Mouse (Mus musculus) limb, embryonic 10.5 days (tissue): ENCODE results near the gene G3bp1. TPM values are rescaled to one million over a fixed set of nuclear protein-coding genes. Genes with fewer than 3 reads are reported as not detected.

Experiments
- DNase-seq: peaks from one replicate; pipeline ENCODE4 v3.0.0-alpha.2; 2017; ENCODE audit warnings: low spot score
- H3K27ac ChIP-seq: fragments of 300-500 bp; sonication (generic); 2 replicates; pipeline ENCODE4 v1.5.1; 2016; ENCODE audit warnings: mild to moderate bottlenecking
- H3K27me3 ChIP-seq: fragments of 300-500 bp; sonication (generic); 2 replicates; pipeline ENCODE4 v1.6.1; 2016; ENCODE audit warnings: low read depth, mild to moderate bottlenecking; ENCODE audit not compliant: poor library complexity, severe bottlenecking
- H3K36me3 ChIP-seq: fragments of 300-500 bp; sonication (generic); 2 replicates; pipeline ENCODE4 v1.6.1; 2016; ENCODE audit warnings: mild to moderate bottlenecking, moderate library complexity
- H3K4me1 ChIP-seq: fragments of 300-500 bp; sonication (generic); 2 replicates; pipeline ENCODE4 v1.6.1; 2016
- H3K4me3 ChIP-seq: fragments of 300-500 bp; sonication (generic); 2 replicates; pipeline ENCODE4 v1.5.1; 2016; ENCODE audit warnings: mild to moderate bottlenecking, moderate library complexity
- H3K9me3 ChIP-seq: fragments of 300-500 bp; sonication (generic); replicated peaks from 2 replicates; pipeline ENCODE4 v1.6.1; 2016; ENCODE audit warnings: mild to moderate bottlenecking
- WGBS: fragments of 180-500 bp; shearing (Covaris S2); methylation state at CpG from one replicate; pipeline ENCODE4 v1.1.7; 2016; 5-methylcytosine and 5-hydroxymethylcytosine counted together
- polyA plus RNA-seq: library from polyadenylated mRNA; unstranded; fragments of >200 nt; fragmentation: Nextera tagmentation; extraction: Ambion mirVana; gene quantifications from 2 replicates; pipeline ENCODE4 v1.2.1, GENCODE M21; 2016

Gene G3bp1
- polyA plus RNA-seq, 1 experiment from 2014 or later, result 267 TPM

GRCm38 (mm10) chr11:55449531-55449930 is 20.0 kb upstream of the G3bp1 start:
- Histone ChIP-seq H3K27ac (no peak overlapping the region), H3K36me3 (peaks cover 42% of the 10 kb centered on the region)

GRCm38 (mm10) chr11:55450311-55450710 is 19.2 kb upstream of the G3bp1 start:
- no peak overlapping the region for H3K4me3 ChIP-seq
- H3K4me1 ChIP-seq, result no peaks in the 10 kb centered on the region
- no peak overlapping the region for H3K27ac ChIP-seq
- peaks cover 46% of the 10 kb centered on the region for H3K36me3 ChIP-seq
- 79% methylated on average over 4 of the region's 4 CpGs for WGBS
- H3K27me3 ChIP-seq, result no peaks in the 10 kb centered on the region
- DNase-seq, result no peak
- H3K9me3 ChIP-seq, result no peaks in the 10 kb centered on the region

More at GRCm38 (mm10) chr11:55449531-55449930, 20.0 kb upstream of the G3bp1 start:
- Histone ChIP-seq H3K27me3 (no peaks in the 10 kb centered on the region), H3K4me1 (no peaks in the 10 kb centered on the region), H3K9me3 (no peaks in the 10 kb centered on the region), H3K4me3 (no peak overlapping the region)
- WGBS, result 83% methylated on average over 7 of the region's 7 CpGs
- no peak for DNase-seq

DNA sequence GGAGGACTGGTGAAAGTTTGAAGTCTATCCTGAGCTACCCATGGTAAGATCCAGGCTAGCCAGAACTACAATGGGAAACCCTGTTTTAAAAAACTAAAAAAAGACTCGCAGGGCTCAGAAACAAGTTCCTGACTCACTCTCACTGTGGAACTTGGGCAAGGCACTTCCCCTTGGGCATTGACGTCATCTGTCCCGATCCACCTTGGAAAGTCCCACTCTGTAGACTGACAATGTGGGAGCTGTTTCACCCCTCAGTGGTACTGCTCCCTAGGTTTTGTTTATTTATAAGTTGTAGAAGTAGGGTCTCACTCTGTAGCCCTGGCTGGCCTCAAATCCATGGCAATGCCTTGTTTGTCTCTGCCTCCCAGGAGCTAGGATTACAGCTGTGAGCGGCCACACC is 15.8 kb upstream of the G3bp1 start:
- Histone ChIP-seq H3K36me3 (peaks cover 45% of the 10 kb centered on the region), H3K27me3 (no peaks in the 10 kb centered on the region), H3K4me1 (no peaks in the 10 kb centered on the region; the same call in 1 of the 2 replicates), H3K4me3 (no peak overlapping the region), H3K27ac (no peak overlapping the region), H3K9me3 (no peaks in the 10 kb centered on the region)
- 93% methylated on average over 4 of the region's 4 CpGs for WGBS
- no peak for DNase-seq

GRCm38 (mm10) chr11:55455166-55455565 is 14.3 kb upstream of the G3bp1 start:
- Histone ChIP-seq H3K4me3 (no peak overlapping the region), H3K4me1 (peaks cover 8% of the 10 kb centered on the region), H3K9me3 (no peaks in the 10 kb centered on the region), H3K36me3 (peaks cover 30% of the 10 kb centered on the region), H3K27ac (no peak overlapping the region), H3K27me3 (no peaks in the 10 kb centered on the region)
- DNase-seq, result no peak
- 80% methylated on average over 2 of the region's 2 CpGs for WGBS

GRCm38 (mm10) chr11:55458501-55458900 is 11.0 kb upstream of the G3bp1 start:
- H3K27me3 ChIP-seq, result no peaks in the 10 kb centered on the region
- no peak for DNase-seq
- WGBS, result 52% methylated on average over 4 of the region's 4 CpGs
- H3K36me3 ChIP-seq, result peaks cover 10% of the 10 kb centered on the region; the same call in 1 of the 2 replicates
- H3K4me3 ChIP-seq, result no peak overlapping the region
- H3K4me1 ChIP-seq, result peaks cover 21% of the 10 kb centered on the region
- no peak overlapping the region for H3K27ac ChIP-seq
- no peaks in the 10 kb centered on the region for H3K9me3 ChIP-seq

- Histone ChIP-seq H3K27me3 (no peaks in the 10 kb centered on the region), H3K4me3 (peak overlapping the region; percentile 76), H3K36me3 (0 out of 2 replicates have a peak, but pooled peaks cover 5% of the 10 kb centered on the region), H3K9me3 (no peaks in the 10 kb centered on the region), H3K27ac (peak overlapping the region; percentile 76), H3K4me1 (peaks cover 21% of the 10 kb centered on the region)
- 30% methylated on average over 3 of the region's 3 CpGs for WGBS
- DNase-seq, result no peak
These were observed 9.5 kb upstream of the G3bp1 start for GRCm38 (mm10) chr11:55459850-55460558.

GRCm38 (mm10) chr11:55460559-55461018 is 8.9 kb upstream of the G3bp1 start:
- 1% methylated on average over 17 of the region's 17 CpGs for WGBS
- DNase-seq, result no peak

DNA sequence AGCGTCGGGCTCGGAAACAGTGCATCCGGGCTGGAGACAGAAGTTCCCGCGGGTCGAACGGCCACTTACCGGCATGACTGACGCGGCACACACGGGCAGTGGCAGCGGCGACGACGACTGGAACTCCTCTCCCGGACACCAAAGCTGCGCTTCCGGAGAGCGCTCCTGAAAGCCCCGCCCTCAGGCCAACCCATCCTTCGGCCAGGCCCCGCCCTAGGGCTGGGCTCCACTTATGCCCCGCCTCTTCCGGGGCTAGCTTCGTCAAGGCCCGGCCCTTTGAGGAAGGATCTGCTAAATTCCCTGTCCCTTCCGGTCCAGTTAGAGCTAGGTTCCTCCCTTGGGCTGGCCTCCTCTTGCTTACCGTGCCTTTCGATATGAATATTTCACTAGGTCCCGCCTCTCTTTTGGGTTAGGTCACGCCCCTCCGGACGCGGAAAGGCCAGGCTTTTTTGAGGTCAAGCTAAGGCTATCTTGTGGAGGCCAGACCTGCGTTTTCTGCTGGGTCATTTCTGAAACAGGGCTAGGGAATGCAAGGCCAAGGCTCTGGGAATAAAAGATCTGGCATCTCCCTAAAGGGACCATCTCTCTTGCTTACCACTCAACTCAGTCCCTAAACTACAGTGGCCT is 8.4 kb upstream of the G3bp1 start, which contains the start of gene Atox1:
Atox1 (minus strand) TSS at position 221 of the 627 bp plus-strand sequence.
- peaks cover 21% of the 10 kb centered on the region for H3K4me1 ChIP-seq
- whole genome bisulfite sequencing, result under 1% methylated on average over 36 of the region's 36 CpGs
- peak; percentile 93 for DNase-seq
- H3K4me3 ChIP-seq, result peak within 1 kb of the TSS; percentile 76
- H3K36me3 ChIP-seq, result 0 out of 2 replicates have a peak, but pooled peaks cover 5% of the 10 kb centered on the region
- H3K9me3 ChIP-seq, result no peaks in the 10 kb centered on the region
- no peaks in the 10 kb centered on the region for H3K27me3 ChIP-seq
- H3K27ac ChIP-seq, result peak within 1 kb of the TSS; percentile 76

More at GRCm38 (mm10) chr11:55460559-55461018, 8.9 kb upstream of the G3bp1 start:
- Histone ChIP-seq H3K27me3 (no peaks in the 10 kb centered on the region), H3K4me1 (peaks cover 21% of the 10 kb centered on the region), H3K27ac (peak overlapping the region; percentile 76), H3K9me3 (no peaks in the 10 kb centered on the region), H3K36me3 (0 out of 2 replicates have a peak, but pooled peaks cover 5% of the 10 kb centered on the region), H3K4me3 (peak overlapping the region; percentile 76)

DNA sequence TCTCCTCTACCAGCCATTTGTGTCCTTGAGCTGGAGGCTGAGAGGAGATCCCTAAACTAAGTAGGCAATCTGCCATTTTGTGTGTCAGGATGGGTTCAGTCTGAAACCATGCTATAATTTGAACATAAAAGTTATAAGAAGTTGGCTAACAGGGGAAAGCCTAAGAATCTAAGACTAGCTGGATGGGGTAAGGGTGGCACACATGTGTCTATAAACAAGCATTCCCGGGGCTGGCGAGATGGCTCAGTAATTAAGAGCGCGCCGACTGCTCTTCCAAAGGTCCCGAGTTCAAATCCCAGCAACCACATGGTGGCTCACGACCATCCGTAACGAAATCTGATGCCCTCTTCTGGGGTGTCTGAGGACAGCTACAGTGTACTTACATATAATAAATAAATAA is 7.3 kb upstream of the G3bp1 start:
- Histone ChIP-seq H3K4me1 (peaks cover 21% of the 10 kb centered on the region), H3K4me3 (no peak overlapping the region), H3K27ac (no peak overlapping the region), H3K36me3 (0 out of 2 replicates have a peak, but pooled peaks cover 5% of the 10 kb centered on the region), H3K9me3 (no peaks in the 10 kb centered on the region), H3K27me3 (no peaks in the 10 kb centered on the region)
- 93% methylated on average over 9 of the region's 9 CpGs for WGBS
- no peak for DNase-seq

DNA sequence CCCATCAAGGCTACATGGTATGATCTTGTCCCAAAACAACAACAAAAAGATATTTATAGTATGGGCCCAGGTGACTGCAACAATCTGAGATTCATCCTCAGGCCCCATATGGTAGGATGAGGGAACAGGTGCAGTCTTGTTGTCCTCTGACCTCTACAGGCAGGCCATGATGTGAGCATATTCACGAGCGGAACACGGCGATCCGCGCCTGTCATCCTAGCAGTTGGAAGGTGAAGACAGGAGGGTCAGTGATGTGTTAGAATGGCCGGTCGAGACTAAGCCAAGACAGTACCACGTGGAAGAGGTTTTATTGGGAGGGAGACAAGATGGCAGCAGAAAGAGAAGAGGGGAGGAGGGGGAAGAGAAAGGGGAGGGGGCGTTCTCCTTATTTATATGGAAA is 4.8 kb upstream of the G3bp1 start:
- Histone ChIP-seq H3K27ac (no peak overlapping the region), H3K27me3 (no peaks in the 10 kb centered on the region), H3K4me3 (no peak overlapping the region), H3K36me3 (no peaks in the 10 kb centered on the region), H3K4me1 (peaks cover 26% of the 10 kb centered on the region), H3K9me3 (no peaks in the 10 kb centered on the region)
- DNase-seq, result no peak
- 86% methylated on average over 10 of the region's 10 CpGs for WGBS

DNA sequence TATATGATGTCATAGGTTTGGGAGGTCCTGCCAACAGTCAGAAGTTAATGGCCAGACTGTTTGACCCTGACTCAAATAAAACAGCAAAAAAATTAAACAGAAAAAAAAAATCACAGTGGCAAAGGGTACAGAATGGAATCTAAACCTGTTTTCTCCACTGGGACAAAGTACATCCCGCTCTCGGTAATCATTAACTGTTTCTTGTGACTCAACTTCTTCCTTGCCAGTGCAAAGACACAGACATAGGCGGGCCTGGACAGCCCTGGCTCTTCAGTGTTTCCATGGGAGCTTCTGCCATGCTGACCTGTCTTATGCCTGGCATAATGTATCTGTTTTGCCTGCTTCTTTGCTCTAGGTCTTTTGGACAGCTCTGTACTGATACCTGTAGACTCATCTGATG is 4.3 kb upstream of the G3bp1 start:
- Histone ChIP-seq H3K4me3 (no peak overlapping the region), H3K27ac (no peak overlapping the region), H3K4me1 (peaks cover 21% of the 10 kb centered on the region), H3K36me3 (no peaks in the 10 kb centered on the region), H3K27me3 (no peaks in the 10 kb centered on the region), H3K9me3 (no peaks in the 10 kb centered on the region)
- no peak for DNase-seq
- WGBS, result 91% methylated on average over 3 of the region's 3 CpGs

GRCm38 (mm10) chr11:55468012-55468411 is 1.5 kb upstream of the G3bp1 start:
- no peak for DNase-seq
- peaks cover 21% of the 10 kb centered on the region for H3K36me3 ChIP-seq
- H3K27me3 ChIP-seq, result no peaks in the 10 kb centered on the region
- peaks cover 18% of the 10 kb centered on the region for H3K4me1 ChIP-seq
- 80% methylated on average over 10 of the region's 10 CpGs for WGBS
- H3K4me3 ChIP-seq, result peak overlapping the region; percentile 95
- H3K9me3 ChIP-seq, result no peaks in the 10 kb centered on the region
- H3K27ac ChIP-seq, result peak overlapping the region; percentile 98

GRCm38 (mm10) chr11:55468611-55469047 is 856 bp upstream of the G3bp1 start:
- no peaks in the 10 kb centered on the region for H3K9me3 ChIP-seq
- WGBS, result 7% methylated on average over 17 of the region's 17 CpGs
- H3K36me3 ChIP-seq, result peaks cover 27% of the 10 kb centered on the region
- H3K4me3 ChIP-seq, result peak overlapping the region; percentile 95
- no peak for DNase-seq
- no peaks in the 10 kb centered on the region for H3K27me3 ChIP-seq
- H3K27ac ChIP-seq, result peak overlapping the region; percentile 98
- H3K4me1 ChIP-seq, result peaks cover 18% of the 10 kb centered on the region
